Mouse (Mus musculus) heart, postnatal 25 days (tissue): Measurements from ENCODE around the gene Hist1h2bk. TPM values are rescaled to one million over a fixed set of nuclear protein-coding genes. Genes with fewer than 3 reads are reported as not detected.

Source experiments
- DNase-seq: peaks from one replicate; pipeline ENCODE4 v3.0.0; 2022; ENCODE audit warnings: low spot score
- intact Hi-C: fragments of 180-260 bp; cut with DNase I; formaldehyde crosslinking; loops from one replicate; pipeline ENCODE4 v1.15.1; 2025
- total RNA-seq, 2 experiments: library from RNA; stranded (reverse); gene quantifications; 2 replicates each; pipeline ENCODE4 v1.2.3; 2021

The Hist1h2bk gene
- total RNA-seq, 2 experiments from 2014 or later = 17.2 to 23.4 TPM

GRCm38 (mm10) chr13:22036986-22037385 is 1.3 kb downstream of the Hist1h2bk start:
- no peak for DNase-seq
- intact Hi-C loops = loop anchor here (5.0 kb wide), 2 partner anchors 1585 to 1645 kb away; partner anchors contain the start of genes Hist1h1e, Hist1h2ac, Hist1h2bc and Hist1h2be

GRCm38 (mm10) chr13:22037415-22037814 is 1.7 kb downstream of the Hist1h2bk start:
- intact Hi-C loops = loop anchor here (5.0 kb wide), 2 partner anchors 1585 to 1645 kb away; partner anchors contain the start of genes Hist1h1e, Hist1h2ac, Hist1h2bc and Hist1h2be
- no peak for DNase-seq

- intact Hi-C loops = loop anchor here (5.0 kb wide), 2 partner anchors 1583 to 1643 kb away; partner anchors contain the start of genes Hist1h1e, Hist1h2ac, Hist1h2bc and Hist1h2be
- DNase-seq = no peak
Measured at GRCm38 (mm10) chr13:22039364-22039763, 3.7 kb downstream of the Hist1h2bk start.

GRCm38 (mm10) chr13:22039951-22040463 is 4.3 kb downstream of the Hist1h2bk start:
- no peak for DNase-seq
- intact Hi-C loops = loop anchor here (5.0 to 10.0 kb wide), 7 partner anchors 215 to 1707 kb away; partner anchors contain the start of genes Hist1h1e, Hist1h1t, Hist1h2ac and Hist1h2bb

GRCm38 (mm10) chr13:22040464-22041141 is 4.9 kb downstream of the Hist1h2bk start:
- no peak for DNase-seq
- intact Hi-C loops = loop anchor here (5.0 to 10.0 kb wide), 5 partner anchors 216 to 1707 kb away; partner anchors contain the start of genes Hist1h1t, Hist1h2bb, Hist1h3c and Hist1h4c

GRCm38 (mm10) chr13:22041142-22041536 is 5.5 kb downstream of the Hist1h2bk start, which contains the start of gene Hist1h4i:
Gene Hist1h4i (minus strand): TSS chr13:22041362.
- intact Hi-C loops = loop anchor here (5.0 to 10.0 kb wide), 5 partner anchors 216 to 1706 kb away; partner anchors contain the start of genes Hist1h1t, Hist1h2bb, Hist1h3c and Hist1h4c
- peak; percentile 89 for DNase-seq

GRCm38 (mm10) chr13:22041651-22042567 is 6.2 kb downstream of the Hist1h2bk start:
- intact Hi-C loops = loop anchor here (5.0 to 10.0 kb wide), 5 partner anchors 217 to 1705 kb away; partner anchors contain the start of genes Hist1h1t, Hist1h2bb, Hist1h3c and Hist1h4c
- no peak for DNase-seq

GRCm38 (mm10) chr13:22042568-22043502 is 7.2 kb downstream of the Hist1h2bk start, which contains the start of the genes Hist1h2ag and Hist1h2bj:
Gene Hist1h2ag (minus strand): TSS chr13:22042944.
Gene Hist1h2bj (plus strand): TSS chr13:22043214.
- intact Hi-C loops = loop anchor here (5.0 to 10.0 kb wide), 5 partner anchors 218 to 1704 kb away; partner anchors contain the start of genes Hist1h1t, Hist1h2bb, Hist1h3c and Hist1h4c

GRCm38 (mm10) chr13:22043503-22044431 is 8.1 kb downstream of the Hist1h2bk start:
- intact Hi-C loops = loop anchor here (5.0 to 10.0 kb wide), 5 partner anchors 219 to 1704 kb away; partner anchors contain the start of genes Hist1h1t, Hist1h2bb, Hist1h3c and Hist1h4c

More at GRCm38 (mm10) chr13:22042568-22043502, 7.2 kb downstream of the Hist1h2bk start, which contains the start of the genes Hist1h2ag and Hist1h2bj:
- DNase-seq = peak; percentile 83

GRCm38 (mm10) chr13:22044432-22045155 is 8.9 kb downstream of the Hist1h2bk start:
- intact Hi-C loops = loop anchor here (5.0 to 10.0 kb wide), 6 partner anchors 220 to 1703 kb away; partner anchors contain the start of genes Hist1h1t, Hist1h2bb, Hist1h3c and Hist1h4c
- DNase-seq = no peak

More at GRCm38 (mm10) chr13:22043503-22044431, 8.1 kb downstream of the Hist1h2bk start:
- no peak for DNase-seq

GRCm38 (mm10) chr13:22045311-22045710 is 9.6 kb downstream of the Hist1h2bk start:
- intact Hi-C loops = loop anchor here (5.0 to 10.0 kb wide), 3 partner anchors 221 to 1319 kb away; partner anchors contain the start of gene Zfp322a

GRCm38 (mm10) chr13:22049041-22049440 is 13.4 kb downstream of the Hist1h2bk start:
- DNase-seq = no peak
- intact Hi-C loops = loop anchor here (5.0 to 10.0 kb wide), 3 partner anchors 224 to 1316 kb away; partner anchors contain the start of gene Zfp322a

More at GRCm38 (mm10) chr13:22045311-22045710, 9.6 kb downstream of the Hist1h2bk start:
- DNase-seq = no peak

GRCm38 (mm10) chr13:22049737-22050440 is 14.2 kb downstream of the Hist1h2bk start:
- intact Hi-C loops = loop anchor here (5.0 to 10.0 kb wide), 3 partner anchors 225 to 1315 kb away; partner anchors contain the start of gene Zfp322a
- DNase-seq = no peak

- intact Hi-C loops = no loop called here
- peak; percentile 76 for DNase-seq
Measured at GRCm38 (mm10) chr13:22050591-22051522, 15.2 kb downstream of the Hist1h2bk start.
